ENCODE assay signal across 9 mouse cellular contexts in genomic region chr4:149373431-149373830, GRCm38 (mm10). TPM values are rescaled to one million over a fixed set of nuclear protein-coding genes. Genes with fewer than 3 reads are reported as not detected.
DNase-seq lines count a peak whose midpoint lies in the region; ATAC-seq and TF ChIP-seq lines count a peak whose summit lies in the region.
"Had no signal": no experiment of that assay in that cellular context is flagged by ENCODE, and none has a peak within 500 bp of the region (broad histone marks: within the 10 kb centered on the region; RNA-seq: fewer than 3 reads in every experiment).

No protein-coding gene starts in this region.

- H3K4me3 ChIP-seq in kidney, embryonic 16.5 days (ENCODE audit: low read length): no peak overlapping the region
- H3K4me3 ChIP-seq in ES-E14 (ENCODE audit: insufficient read depth in 1 of 2, low read depth in 1 of 2, low read length in 2 of 2, poor library complexity in 1 of 2, severe bottlenecking in 1 of 2): no peak overlapping the region
- no peak overlapping the region for H3K4me3 ChIP-seq in bone marrow, adult 2 months (replicated peaks; ENCODE audit: control insufficient read depth, low read depth, low read length)
- no peak overlapping the region for H3K4me3 ChIP-seq in forebrain, postnatal 0 days (ENCODE audit: low read depth, low read length)
- no peak overlapping the region for H3K4me3 ChIP-seq in liver, adult 2 months (ENCODE audit: insufficient read depth, low read depth, low read length)

- TF ChIP-seq CTCF in bone marrow, adult 2 months (IDR thresholded peaks at IDR 0.05; ENCODE audit: control insufficient read depth, insufficient read depth, low read length): peak; percentile 29; the same call in 1 of the 2 replicates
- peak; percentile 66 for TF ChIP-seq CTCF in forebrain, postnatal 0 days (IDR thresholded peaks at IDR 0.05; ENCODE audit: low read depth)
- TF ChIP-seq CTCF in liver, adult 2 months (IDR thresholded peaks at IDR 0.05; ENCODE audit: low read depth, low read length): peak; percentile 65

- H3K4me1 ChIP-seq in kidney, embryonic 16.5 days (ENCODE audit: insufficient read depth, low read length): 0 out of 2 replicates have a peak, but pooled peaks cover 3% of the 10 kb centered on the region
- peaks cover 0 to 5% of the 10 kb centered on the region in 2 experiments; a peak in 1 of 4 replicates for H3K4me1 ChIP-seq in ES-E14 (ENCODE audit: control insufficient read depth in 2 of 2, insufficient read depth in 2 of 2, low read length in 2 of 2, poor library complexity in 1 of 2)
- H3K4me1 ChIP-seq in bone marrow, adult 2 months (ENCODE audit: control insufficient read depth, insufficient read depth, low read length): no peaks in the 10 kb centered on the region
- H3K4me1 ChIP-seq in forebrain, postnatal 0 days (ENCODE audit: insufficient read depth): no peaks in the 10 kb centered on the region
- H3K4me1 ChIP-seq in liver, adult 2 months (ENCODE audit: control insufficient read depth, insufficient read depth, low read length): no peaks in the 10 kb centered on the region

- ATAC-seq in kidney, embryonic 16.5 days (ENCODE audit: low FRiP score, low TSS enrichment): no peak
- ATAC-seq in forebrain, postnatal 0 days: no peak
- no peak; the same call in 1 of the 2 replicates for ATAC-seq in granulocyte monocyte progenitor cell, adult 5-6 weeks (replicated peaks; ENCODE audit: poor library complexity, severe bottlenecking)

- H3K9ac ChIP-seq in kidney, embryonic 16.5 days (replicated peaks; ENCODE audit: low read length): no peak overlapping the region
- no peak overlapping the region for H3K9ac ChIP-seq in ES-E14 (ENCODE audit: insufficient read depth, low read depth, low read length, poor library complexity, severe bottlenecking)
- no peak overlapping the region for H3K9ac ChIP-seq in forebrain, postnatal 0 days
- no peak overlapping the region for H3K9ac ChIP-seq in liver, adult 2 months (ENCODE audit: low read depth, low read length)

- H3K79me2 ChIP-seq in liver, adult 2 months (ENCODE audit: control insufficient read depth, insufficient read depth, low read length): no peaks in the 10 kb centered on the region; the same call in 1 of the 2 replicates

- peaks cover 71% of the 10 kb centered on the region for H3K36me3 ChIP-seq in kidney, embryonic 16.5 days (ENCODE audit: insufficient read depth, low read length)
- peaks cover 38% of the 10 kb centered on the region for H3K36me3 ChIP-seq in ES-E14 (ENCODE audit: control insufficient read depth, insufficient read depth, low read length, poor library complexity, severe bottlenecking)
- peaks cover 61% of the 10 kb centered on the region for H3K36me3 ChIP-seq in forebrain, postnatal 0 days (ENCODE audit: insufficient read depth)
- H3K36me3 ChIP-seq in liver, adult 2 months (ENCODE audit: control insufficient read depth, insufficient read depth, low read length): peaks cover 41% of the 10 kb centered on the region

- H3K27me3 ChIP-seq in kidney, embryonic 16.5 days (ENCODE audit: insufficient read depth, low read length): no peaks in the 10 kb centered on the region
- H3K27me3 ChIP-seq in forebrain, postnatal 0 days (ENCODE audit: insufficient read depth, low read length): no peaks in the 10 kb centered on the region
- no peaks in the 10 kb centered on the region for H3K27me3 ChIP-seq in liver, adult 2 months (ENCODE audit: control insufficient read depth, insufficient read depth, low read length)

- H3K27ac ChIP-seq in kidney, embryonic 16.5 days (ENCODE audit: low read length): no peak overlapping the region
- H3K27ac ChIP-seq in ES-E14 (ENCODE audit: insufficient read depth, low read depth, low read length, poor library complexity, severe bottlenecking): no peak overlapping the region
- H3K27ac ChIP-seq in bone marrow, adult 2 months (ENCODE audit: control insufficient read depth, insufficient read depth, low read depth, low read length, poor library complexity): no peak overlapping the region
- no peak overlapping the region; the same call in 1 of the 2 replicates for H3K27ac ChIP-seq in forebrain, postnatal 0 days (ENCODE audit: low read depth, low read length)
- H3K27ac ChIP-seq in liver, adult 2 months (replicated peaks; ENCODE audit: insufficient read depth, low read depth, low read length): no peak overlapping the region
- H3K27ac ChIP-seq: macrophage had no signal

- peaks cover 4% of the 10 kb centered on the region; the same call in 1 of the 2 replicates for H3K9me3 ChIP-seq in kidney, embryonic 16.5 days (ENCODE audit: low read length)
- H3K9me3 ChIP-seq in ES-E14 (ENCODE audit: control insufficient read depth, insufficient read depth, low read depth, low read length): no peaks in the 10 kb centered on the region
- no peaks in the 10 kb centered on the region for H3K9me3 ChIP-seq in forebrain, postnatal 0 days (ENCODE audit: low read length)

- no peak for TF ChIP-seq POLR2A in bone marrow, adult 2 months (IDR thresholded peaks at IDR 0.05; ENCODE audit: borderline replicate concordance, control insufficient read depth, low read depth, low read length)
- no peak for TF ChIP-seq POLR2A in liver, adult 2 months (IDR thresholded peaks at IDR 0.05; ENCODE audit: extremely low read depth, insufficient read depth, low read length)

- no peak overlapping the region for H3K4me2 ChIP-seq in kidney, embryonic 16.5 days (replicated peaks; ENCODE audit: low read depth, low read length)
- H3K4me2 ChIP-seq in forebrain, postnatal 0 days (ENCODE audit: low read depth): no peak overlapping the region

- WGBS in kidney, embryonic 16.5 days: 76% methylated on average over 5 of the region's 5 CpGs
- WGBS in bone marrow, adult 2 months: 64% methylated on average over 5 of the region's 5 CpGs
- WGBS in forebrain, postnatal 0 days: 63% methylated on average over 5 of the region's 5 CpGs
- 67% methylated on average over 5 of the region's 5 CpGs for WGBS in liver, adult 2 months

- peak; percentile 59 for DNase-seq in kidney, adult 9 months
- DNase-seq in ES-E14 (ENCODE audit: low read depth, low spot score): peak; percentile 33
- peak; percentile 59 for DNase-seq in forebrain, postnatal 0 days
- DNase-seq in liver, adult 2 months (ENCODE audit: extremely low read depth, low read depth, low spot score): peak; percentile 29
- peak; percentile 37 to 50 for DNase-seq in right cerebral cortex, postnatal 36 days (ENCODE audit: low spot score in 2 of 2)

- in situ Hi-C loops in ES-E14 (cut with MboI; ENCODE audit: low sequenced_read_pairs in 2 of 2, unreplicated experiment in 2 of 2): no loop called here

TF ChIP-seq in ES-E14, 5 proteins besides CTCF, POLR2A, EP300 and RAD21:
- TF ChIP-seq HCFC1 (IDR thresholded peaks at IDR 0.05; ENCODE audit: borderline replicate concordance, insufficient read depth, low read length) (no peak), MAFK (IDR thresholded peaks at IDR 0.05; ENCODE audit: insufficient read depth, low read depth, low read length) (no peak), ZC3H11A (IDR thresholded peaks at IDR 0.05; ENCODE audit: borderline replicate concordance, low read depth, low read length) (no peak), ZNF384 (IDR thresholded peaks at IDR 0.05; ENCODE audit: low read depth, low read length) (no peak), CHD2 (IDR thresholded peaks at IDR 0.05; ENCODE audit: low read depth, low read length) (no peak)
TF ChIP-seq in ES-E14: peak in this region for 0.

RNA-seq across cellular contexts. Expression of gene Ube4b, which starts 53.1 kb away (rescaled TPM):
- 46.8 and 50.9 TPM in 2 replicates for polyA plus RNA-seq in kidney, embryonic 16.5 days (2015; fragmentation: Nextera tagmentation; extraction: Ambion mirVana)
- 72.4 and 78.9 TPM in 2 replicates for total RNA-seq in ES-E14 (2012; rRNA removed)
- 17.5 and 38.0 TPM in 2 replicates for polyA plus RNA-seq in bone marrow, adult 2 months (2011; ENCODE audit: insufficient read depth, insufficient read length, low replicate concordance, missing spikeins)
- total RNA-seq in forebrain, postnatal 0 days (2014; rRNA removed): 81.0 and 93.3 TPM in 2 replicates
- polyA plus RNA-seq in forebrain, postnatal 0 days (2015; fragmentation: Nextera tagmentation; extraction: Ambion mirVana): 41.0 and 47.6 TPM in 2 replicates
- total RNA-seq in liver, adult 2 months (2014; rRNA removed): 22.4 and 23.3 TPM in 2 replicates
- polyA plus RNA-seq in liver, adult 2 months (2012; rRNA removed): 28.2 and 30.0 TPM in 2 replicates
- total RNA-seq in granulocyte monocyte progenitor cell, adult 5-6 weeks (2014; fragmentation: Nextera tagmentation): 58.4 and 58.8 TPM in 2 replicates
- 28.7 and 38.6 TPM in 2 replicates for total RNA-seq in granulocyte monocyte progenitor cell, adult 5-6 weeks (2017)
